Mouse (Mus musculus) stomach, embryonic 14.5 days (tissue): ENCODE measurements at regions not wholly inside any gene's neighbourhood (a gene's known extent, or its start where the extent isn't known, plus 50 kb on each side); places are given as distances from the start of the nearest gene placed in this dataset.

Source experiments
- ATAC-seq: fragments of 200-750 bp; cut with Nextera tagmentation; 2 replicates; pipeline ENCODE4 v1.8.0; 2017; ENCODE audit warnings: low read depth, moderate TSS enrichment; ENCODE audit not compliant: insufficient number of reproducible peaks, insufficient read depth, low FRiP score
- H3K27ac ChIP-seq: fragments of 300-500 bp; sonication (generic); 2 replicates; pipeline ENCODE4 v1.5.1; 2014; ENCODE audit warnings: mild to moderate bottlenecking, low read length, moderate library complexity, mixed read lengths
- H3K27me3 ChIP-seq: fragments of 300-500 bp; sonication (generic); 2 replicates; pipeline ENCODE4 v1.6.1; 2014; ENCODE audit warnings: low read length, control low read depth, mixed read lengths; ENCODE audit not compliant: control insufficient read depth, insufficient read depth
- H3K36me3 ChIP-seq: fragments of 300-500 bp; sonication (generic); 2 replicates; pipeline ENCODE4 v1.6.1; 2014; ENCODE audit warnings: mild to moderate bottlenecking, control low read depth, low read length, moderate library complexity, mixed read lengths; ENCODE audit not compliant: control insufficient read depth, insufficient read depth
- H3K4me1 ChIP-seq: fragments of 300-500 bp; sonication (generic); 2 replicates; pipeline ENCODE4 v1.6.1; 2014; ENCODE audit warnings: low read length, control low read depth, mixed read lengths; ENCODE audit not compliant: control insufficient read depth, insufficient read depth
- H3K4me2 ChIP-seq: fragments of 300-500 bp; sonication (generic); replicated peaks from 2 replicates; pipeline ENCODE4 v1.6.1; 2014; ENCODE audit warnings: low read depth, low read length, control low read depth
- H3K4me3 ChIP-seq: fragments of 300-500 bp; sonication (generic); 2 replicates; pipeline ENCODE4 v1.5.1; 2014; ENCODE audit warnings: low read depth, low read length, control low read depth
- H3K9ac ChIP-seq: fragments of 300-500 bp; sonication (generic); replicated peaks from 2 replicates; pipeline ENCODE4 v1.6.1; 2014; ENCODE audit warnings: low read depth, mild to moderate bottlenecking, control low read depth, low read length, moderate library complexity, mixed read lengths
- H3K9me3 ChIP-seq: fragments of 300-500 bp; sonication (generic); 2 replicates; pipeline ENCODE4 v1.6.1; 2016; ENCODE audit warnings: low read depth, low read length, control low read depth; ENCODE audit not compliant: control insufficient read depth
- WGBS: fragments of 180-500 bp; shearing (Covaris S2); extraction: QIAGEN DNeasy Blood & Tissue Kit; methylation state at CpG from one replicate; pipeline ENCODE4 v1.1.7; 2014; 5-methylcytosine and 5-hydroxymethylcytosine counted together

DNA sequence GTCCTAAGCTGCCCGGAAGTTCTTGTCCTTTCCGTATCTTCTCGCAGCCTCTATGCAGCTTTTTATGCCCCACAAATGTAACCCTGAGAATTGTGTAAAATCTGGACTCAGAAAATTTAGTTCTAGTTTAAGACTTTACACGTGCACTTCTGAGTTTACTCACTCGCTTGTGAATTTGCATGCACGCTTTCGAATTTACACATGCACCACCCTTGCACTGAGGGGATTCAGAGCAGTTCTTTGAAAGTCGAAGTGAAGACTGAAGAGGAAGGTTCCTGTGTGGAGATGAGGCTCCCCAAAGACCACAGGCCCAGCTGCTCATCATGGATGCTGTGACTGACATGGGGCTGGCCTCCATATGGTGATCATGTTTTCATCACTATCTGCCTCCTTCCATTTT lies 89.2 kb upstream of the Sox5 start:
- Histone ChIP-seq H3K27ac (no peak overlapping the region), H3K27me3 (no peaks in the 10 kb centered on the region), H3K9ac (no peak overlapping the region), H3K36me3 (no peaks in the 10 kb centered on the region), H3K4me2 (no peak overlapping the region), H3K9me3 (no peaks in the 10 kb centered on the region), H3K4me3 (no peak overlapping the region), H3K4me1 (no peaks in the 10 kb centered on the region)
- WGBS: 92% methylated on average over 8 of the region's 8 CpGs
- ATAC-seq: no peak

DNA sequence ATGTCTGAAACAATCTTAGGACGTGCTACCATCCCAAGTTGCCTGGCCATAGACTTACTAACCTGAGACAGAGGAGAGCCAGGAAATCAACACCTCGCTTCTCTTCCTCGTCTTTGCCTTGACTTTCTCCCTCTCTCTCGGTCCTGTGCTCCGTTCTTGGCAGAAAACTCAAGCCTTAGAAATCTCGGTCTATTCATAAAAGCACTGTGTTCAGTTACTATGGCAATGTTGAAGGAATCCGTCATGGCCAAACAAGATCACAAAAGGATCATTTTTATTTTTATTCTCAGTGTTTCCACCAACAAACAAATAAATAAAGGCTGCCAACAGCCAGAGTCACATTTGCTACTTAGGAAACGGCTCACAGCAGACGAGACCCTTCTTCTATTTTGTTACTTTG lies 85.6 kb upstream of the Sox5 start:
- no peak overlapping the region for H3K27ac ChIP-seq
- WGBS: 80% methylated on average over 9 of the region's 9 CpGs
- H3K4me2 ChIP-seq: no peak overlapping the region
- 0 out of 2 replicates have a peak, but pooled peaks cover 2% of the 10 kb centered on the region for H3K4me1 ChIP-seq
- no peaks in the 10 kb centered on the region for H3K27me3 ChIP-seq
- no peaks in the 10 kb centered on the region for H3K36me3 ChIP-seq
- no peak overlapping the region for H3K9ac ChIP-seq
- no peaks in the 10 kb centered on the region for H3K9me3 ChIP-seq
- no peak for ATAC-seq
- no peak overlapping the region for H3K4me3 ChIP-seq

DNA sequence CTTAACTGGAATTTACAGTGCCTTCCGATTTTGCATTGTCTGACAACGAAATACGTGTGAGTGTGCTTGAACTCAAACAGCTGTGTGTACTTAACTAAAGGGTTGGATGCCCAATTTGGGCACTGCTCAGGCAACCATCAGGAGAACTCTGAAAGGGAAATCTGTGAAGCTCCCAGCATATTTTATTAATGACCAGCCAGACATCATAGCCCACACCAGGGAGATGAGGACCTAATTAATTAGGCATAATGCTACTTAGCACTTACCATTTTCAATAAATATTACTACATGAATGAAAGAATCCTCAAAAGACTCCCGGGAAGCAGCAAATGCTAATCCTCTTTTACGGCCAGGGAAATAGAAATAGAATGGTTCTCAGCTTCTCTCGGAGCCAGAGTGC lies 82.2 kb upstream of the Sox5 start:
- Histone ChIP-seq H3K27ac (no peak overlapping the region), H3K4me2 (no peak overlapping the region), H3K9ac (no peak overlapping the region), H3K27me3 (no peaks in the 10 kb centered on the region), H3K36me3 (no peaks in the 10 kb centered on the region), H3K9me3 (no peaks in the 10 kb centered on the region), H3K4me1 (0 out of 2 replicates have a peak, but pooled peaks cover 2% of the 10 kb centered on the region), H3K4me3 (no peak overlapping the region)
- WGBS: 75% methylated on average over 6 of the region's 6 CpGs
- ATAC-seq: no peak

DNA sequence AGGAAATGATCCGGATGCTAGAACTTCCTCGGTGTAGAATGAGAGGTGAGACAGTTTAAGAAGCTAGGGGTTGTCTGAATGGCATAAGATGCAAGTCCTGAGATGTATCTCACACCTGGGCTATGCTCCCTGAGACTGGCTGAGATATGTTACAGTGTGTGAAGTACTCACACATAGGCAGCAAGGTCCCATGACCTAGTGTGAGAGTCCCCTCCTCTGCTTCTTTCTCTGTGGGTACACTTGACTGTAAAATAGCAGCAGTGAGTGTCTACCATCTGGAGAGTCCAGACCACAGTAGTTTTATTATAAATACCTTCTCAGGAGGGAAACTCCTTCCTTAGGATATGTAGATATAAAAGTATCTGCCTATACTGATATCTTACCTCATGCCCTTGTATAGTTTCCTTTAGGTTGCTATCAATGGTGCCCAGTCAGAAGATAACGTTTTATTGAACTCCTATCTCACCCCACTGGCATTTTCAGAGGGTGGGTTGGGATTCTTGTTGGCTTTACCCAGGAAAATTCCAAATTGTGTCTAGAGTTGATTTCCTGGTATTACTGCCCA lies 81.7 kb upstream of the Sox5 start:
- H3K4me3 ChIP-seq: no peak overlapping the region
- no peak overlapping the region for H3K27ac ChIP-seq
- no peaks in the 10 kb centered on the region for H3K36me3 ChIP-seq
- ATAC-seq: no peak
- no peak overlapping the region for H3K4me2 ChIP-seq
- H3K9me3 ChIP-seq: no peaks in the 10 kb centered on the region
- no peak overlapping the region for H3K9ac ChIP-seq
- H3K4me1 ChIP-seq: 0 out of 2 replicates have a peak, but pooled peaks cover 2% of the 10 kb centered on the region
- H3K27me3 ChIP-seq: no peaks in the 10 kb centered on the region
- WGBS: 86% methylated on average over 3 of the region's 3 CpGs

DNA sequence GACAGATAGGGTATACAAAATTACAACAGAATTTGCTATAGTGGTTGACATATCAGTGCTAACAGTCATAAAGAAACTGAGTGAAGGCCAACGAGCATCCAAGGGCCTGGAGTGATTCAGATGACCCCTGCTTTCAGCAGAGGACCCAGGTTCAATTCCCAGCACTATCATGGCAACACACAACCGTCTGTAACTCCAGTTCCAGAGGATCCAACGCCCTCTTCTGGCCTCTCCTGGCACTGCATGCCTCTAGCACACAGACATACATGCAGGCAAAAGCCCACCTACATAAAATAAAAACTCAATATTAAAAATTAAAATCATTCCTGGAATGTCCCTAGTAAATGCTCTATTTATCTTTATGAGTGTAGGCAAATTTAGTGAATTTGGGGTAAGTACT lies 59.7 kb upstream of the Sox5 start:
- ATAC-seq: no peak
- 70% methylated on average over 3 of the region's 3 CpGs for WGBS
- Histone ChIP-seq H3K27ac (no peak overlapping the region), H3K27me3 (no peaks in the 10 kb centered on the region), H3K4me1 (no peaks in the 10 kb centered on the region), H3K4me2 (no peak overlapping the region), H3K9ac (no peak overlapping the region), H3K36me3 (no peaks in the 10 kb centered on the region), H3K9me3 (no peaks in the 10 kb centered on the region), H3K4me3 (no peak overlapping the region)

DNA sequence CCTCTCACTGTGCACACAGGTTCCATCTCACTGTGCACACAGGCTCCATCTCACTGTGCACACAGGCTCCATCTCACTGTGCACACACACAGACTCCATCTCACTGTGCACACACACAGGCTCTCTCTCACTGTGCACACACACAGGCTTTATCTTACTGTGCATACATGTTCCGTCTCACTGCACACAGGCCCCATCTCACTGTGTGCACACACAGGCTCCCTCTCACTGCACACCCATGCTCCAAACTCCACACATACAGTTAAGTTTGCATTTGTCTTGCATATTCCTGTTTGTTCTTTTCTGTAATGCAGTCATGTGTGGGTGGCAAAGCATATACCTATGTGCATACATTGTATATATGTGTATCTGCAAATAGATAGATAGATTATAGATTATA lies 57.6 kb upstream of the Sox5 start:
- no peaks in the 10 kb centered on the region for H3K9me3 ChIP-seq
- H3K4me1 ChIP-seq: no peaks in the 10 kb centered on the region
- no peak for ATAC-seq
- 80% methylated on average over 1 of the region's 1 CpGs for WGBS
- H3K9ac ChIP-seq: no peak overlapping the region
- no peak overlapping the region for H3K4me3 ChIP-seq
- H3K36me3 ChIP-seq: no peaks in the 10 kb centered on the region
- no peaks in the 10 kb centered on the region for H3K27me3 ChIP-seq
- H3K27ac ChIP-seq: no peak overlapping the region
- H3K4me2 ChIP-seq: no peak overlapping the region

DNA sequence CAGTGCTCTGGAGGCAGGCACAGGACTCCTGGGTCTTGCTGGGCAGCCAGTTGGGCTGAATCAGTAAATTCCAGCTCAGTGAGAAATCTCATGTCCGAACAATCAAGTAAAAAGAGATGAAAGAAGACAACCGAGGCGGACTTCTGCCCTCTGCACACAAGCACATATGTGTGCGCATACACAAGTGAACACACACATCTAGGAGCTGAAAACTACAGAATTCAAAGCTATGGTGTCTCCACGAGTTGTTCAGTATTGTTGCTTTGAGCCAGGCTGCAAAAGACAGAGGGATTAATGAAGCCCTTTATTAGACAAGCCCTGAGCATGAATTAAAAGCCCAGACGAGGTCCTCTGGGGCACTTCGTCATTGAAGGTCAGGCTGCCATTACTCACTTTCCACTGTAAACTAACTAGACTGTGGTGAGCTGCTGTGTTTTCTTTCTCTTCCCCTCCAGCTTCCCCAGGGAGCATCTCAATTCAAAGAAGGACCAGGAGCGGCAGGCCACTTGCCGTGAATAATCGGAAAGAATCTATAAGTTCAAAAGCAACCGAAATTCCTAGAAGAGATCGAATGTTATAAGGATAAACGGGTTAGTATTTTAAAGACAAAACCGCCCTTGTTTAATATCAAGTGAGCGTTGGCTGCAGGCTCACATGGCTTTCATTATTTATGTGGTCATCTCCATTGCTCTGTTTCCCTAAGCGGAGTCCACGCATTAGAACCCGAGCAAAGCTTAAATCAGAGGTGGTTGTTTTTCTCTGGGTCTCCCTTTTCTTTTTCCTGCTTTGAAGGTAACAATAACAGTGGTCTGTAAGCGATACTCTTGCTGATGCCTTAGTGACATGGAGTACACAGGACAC lies 52.8 kb upstream of the Sox5 start:
- Histone ChIP-seq H3K27ac (no peak overlapping the region), H3K27me3 (no peaks in the 10 kb centered on the region), H3K4me1 (no peaks in the 10 kb centered on the region), H3K4me3 (no peak overlapping the region), H3K36me3 (no peaks in the 10 kb centered on the region), H3K9ac (no peak overlapping the region), H3K9me3 (no peaks in the 10 kb centered on the region), H3K4me2 (no peak overlapping the region)
- WGBS: 41% methylated on average over 19 of the region's 19 CpGs
- ATAC-seq: no peak
